Mouse (Mus musculus) limb, embryonic 11.5 days (tissue): ENCODE measurements at regions not wholly inside any gene's neighbourhood (a gene's known extent, or its start where the extent isn't known, plus 50 kb on each side); places are given as distances from the start of the nearest gene placed in this dataset.

Experiments used
- ATAC-seq: fragments of 200-750 bp; cut with Nextera tagmentation; 2 replicates; pipeline ENCODE4 v1.8.0; 2017; ENCODE audit warnings: low read depth; ENCODE audit not compliant: insufficient number of reproducible peaks, low FRiP score, low TSS enrichment
- DNase-seq: peaks from one replicate; pipeline ENCODE4 v3.0.0-alpha.2; 2015; ENCODE audit warnings: low spot score
- H3K27ac ChIP-seq: fragments of 300-500 bp; sonication (generic); replicated peaks from 2 replicates; pipeline ENCODE4 v1.5.1; 2014; ENCODE audit warnings: low read depth, mild to moderate bottlenecking, low read length
- H3K27me3 ChIP-seq: fragments of 300-500 bp; sonication (generic); 2 replicates; pipeline ENCODE4 v1.6.1; 2014; ENCODE audit warnings: mild to moderate bottlenecking, low read length, mixed read lengths; ENCODE audit not compliant: control insufficient read depth, insufficient read depth
- H3K36me3 ChIP-seq: fragments of 300-500 bp; sonication (generic); 2 replicates; pipeline ENCODE4 v1.6.1; 2014; ENCODE audit warnings: mild to moderate bottlenecking, low read length, moderate library complexity, mixed read lengths; ENCODE audit not compliant: control insufficient read depth, insufficient read depth
- H3K4me1 ChIP-seq: fragments of 300-500 bp; sonication (generic); 2 replicates; pipeline ENCODE4 v1.6.1; 2014; ENCODE audit warnings: low read length, mixed read lengths; ENCODE audit not compliant: control insufficient read depth, insufficient read depth
- H3K4me2 ChIP-seq: fragments of 300-500 bp; sonication (generic); 2 replicates; pipeline ENCODE4 v1.6.1; 2014; ENCODE audit warnings: low read depth, mild to moderate bottlenecking, moderate library complexity; ENCODE audit not compliant: severe bottlenecking
- H3K4me3 ChIP-seq: fragments of 300-500 bp; sonication (generic); 2 replicates; pipeline ENCODE4 v1.5.1; 2014; ENCODE audit warnings: low read depth, low read length
- H3K9ac ChIP-seq: fragments of 300-500 bp; sonication (generic); 2 replicates; pipeline ENCODE4 v1.6.1; 2014; ENCODE audit warnings: mild to moderate bottlenecking, low read length
- H3K9me3 ChIP-seq: fragments of 300-500 bp; sonication (generic); 2 replicates; pipeline ENCODE4 v1.6.1; 2016; ENCODE audit warnings: low read length; ENCODE audit not compliant: control insufficient read depth
- WGBS: fragments of 180-500 bp; shearing (Covaris S2); extraction: QIAGEN DNeasy Blood & Tissue Kit; methylation state at CpG from one replicate; pipeline ENCODE4 v1.1.7; 2014; 5-methylcytosine and 5-hydroxymethylcytosine counted together

- 0 out of 2 replicates have a peak, but pooled peaks cover 3% of the 10 kb centered on the region for H3K4me1 ChIP-seq
- ATAC-seq (no peak), DNase-seq (peak; percentile 21)
- H3K27ac ChIP-seq = no peak overlapping the region
- WGBS = 18% methylated on average over 8 of the region's 8 CpGs
- H3K4me2 ChIP-seq = no peak overlapping the region
- no peak overlapping the region for H3K9ac ChIP-seq
- H3K4me3 ChIP-seq = no peak overlapping the region
- H3K9me3 ChIP-seq = no peaks in the 10 kb centered on the region
- H3K27me3 ChIP-seq = no peaks in the 10 kb centered on the region
- H3K36me3 ChIP-seq = no peaks in the 10 kb centered on the region
Measured at GRCm38 (mm10) chr8:78054920-78055319, 158.2 kb upstream of the Ttc29 start.

GRCm38 (mm10) chr8:78055531-78055930 is 157.6 kb upstream of the Ttc29 start:
- no peak overlapping the region for H3K27ac ChIP-seq
- no peaks in the 10 kb centered on the region for H3K9me3 ChIP-seq
- H3K4me2 ChIP-seq = no peak overlapping the region
- H3K36me3 ChIP-seq = no peaks in the 10 kb centered on the region
- 61% methylated on average over 3 of the region's 3 CpGs for WGBS
- peak; percentile 19 for DNase-seq
- 0 out of 2 replicates have a peak, but pooled peaks cover 3% of the 10 kb centered on the region for H3K4me1 ChIP-seq
- no peaks in the 10 kb centered on the region for H3K27me3 ChIP-seq
- no peak for ATAC-seq
- H3K4me3 ChIP-seq = no peak overlapping the region
- no peak overlapping the region for H3K9ac ChIP-seq

- Histone ChIP-seq H3K27ac (no peak overlapping the region), H3K4me2 (no peak overlapping the region), H3K27me3 (no peaks in the 10 kb centered on the region), H3K9ac (no peak overlapping the region), H3K36me3 (no peaks in the 10 kb centered on the region), H3K4me3 (no peak overlapping the region), H3K4me1 (0 out of 2 replicates have a peak, but pooled peaks cover 3% of the 10 kb centered on the region), H3K9me3 (no peaks in the 10 kb centered on the region)
- DNase-seq (peak; percentile 18), ATAC-seq (no peak)
- WGBS = 83% methylated on average over 4 of the region's 4 CpGs
Measured at GRCm38 (mm10) chr8:78057357-78057756, 155.7 kb upstream of the Ttc29 start.

- no peak for ATAC-seq
- Histone ChIP-seq H3K27me3 (no peaks in the 10 kb centered on the region), H3K9me3 (no peaks in the 10 kb centered on the region), H3K9ac (no peak overlapping the region), H3K4me1 (0 out of 2 replicates have a peak, but pooled peaks cover 3% of the 10 kb centered on the region), H3K36me3 (no peaks in the 10 kb centered on the region), H3K4me3 (no peak overlapping the region), H3K4me2 (no peak overlapping the region), H3K27ac (no peak overlapping the region)
- DNase-seq = peak; percentile 27
- WGBS = 49% methylated on average over 9 of the region's 9 CpGs
Measured at GRCm38 (mm10) chr8:78061827-78062719, 151.0 kb upstream of the Ttc29 start.

GRCm38 (mm10) chr8:78063529-78063928 is 149.6 kb upstream of the Ttc29 start:
- DNase-seq = peak; percentile 79

GRCm38 (mm10) chr8:78064161-78064560 is 148.9 kb upstream of the Ttc29 start:
- Histone ChIP-seq H3K36me3 (no peaks in the 10 kb centered on the region), H3K4me2 (peak overlapping the region; percentile 44), H3K9me3 (no peaks in the 10 kb centered on the region), H3K4me1 (0 out of 2 replicates have a peak, but pooled peaks cover 3% of the 10 kb centered on the region), H3K27ac (no peak overlapping the region), H3K4me3 (0 out of 2 replicates have a peak overlapping the region, but pooled peaks have one; percentile 7), H3K9ac (no peak overlapping the region), H3K27me3 (no peaks in the 10 kb centered on the region; the same call in 1 of the 2 replicates)
- ATAC-seq (no peak), DNase-seq (peak; percentile 22)
- WGBS = 38% methylated on average over 13 of the region's 13 CpGs

More at GRCm38 (mm10) chr8:78063529-78063928, 149.6 kb upstream of the Ttc29 start:
- ATAC-seq = no peak
- WGBS = 7% methylated on average over 13 of the region's 13 CpGs
- Histone ChIP-seq H3K27ac (no peak overlapping the region), H3K9ac (no peak overlapping the region), H3K4me2 (peak overlapping the region; percentile 44), H3K36me3 (no peaks in the 10 kb centered on the region), H3K9me3 (no peaks in the 10 kb centered on the region), H3K4me1 (0 out of 2 replicates have a peak, but pooled peaks cover 3% of the 10 kb centered on the region), H3K27me3 (no peaks in the 10 kb centered on the region; the same call in 1 of the 2 replicates), H3K4me3 (0 out of 2 replicates have a peak overlapping the region, but pooled peaks have one; percentile 7)

GRCm38 (mm10) chr8:78065890-78066493 is 147.1 kb upstream of the Ttc29 start:
- Histone ChIP-seq H3K4me2 (no peak overlapping the region), H3K27me3 (no peaks in the 10 kb centered on the region; the same call in 1 of the 2 replicates), H3K4me1 (0 out of 2 replicates have a peak, but pooled peaks cover 3% of the 10 kb centered on the region), H3K4me3 (no peak overlapping the region), H3K9ac (no peak overlapping the region), H3K27ac (no peak overlapping the region), H3K36me3 (no peaks in the 10 kb centered on the region), H3K9me3 (no peaks in the 10 kb centered on the region)
- DNase-seq (peak; percentile 27), ATAC-seq (no peak)
- WGBS = 29% methylated on average over 10 of the region's 10 CpGs

GRCm38 (mm10) chr8:78068087-78068910 is 144.8 kb upstream of the Ttc29 start:
- Histone ChIP-seq H3K4me2 (no peak overlapping the region), H3K4me3 (no peak overlapping the region), H3K4me1 (0 out of 2 replicates have a peak, but pooled peaks cover 3% of the 10 kb centered on the region), H3K27me3 (no peaks in the 10 kb centered on the region; the same call in 1 of the 2 replicates), H3K9ac (no peak overlapping the region), H3K36me3 (no peaks in the 10 kb centered on the region), H3K27ac (no peak overlapping the region), H3K9me3 (no peaks in the 10 kb centered on the region)
- WGBS = 18% methylated on average over 13 of the region's 13 CpGs
- DNase-seq (no peak), ATAC-seq (no peak)
